Mouse (Mus musculus) stomach, embryonic 15.5 days (tissue): ENCODE measurements around the gene Zbtb45. TPM values are rescaled to one million over a fixed set of nuclear protein-coding genes. Genes with fewer than 3 reads are reported as not detected.
A peak's percentile ranks its signal among the peaks of the same experiment; 100 is the strongest.

Experiments used
- ATAC-seq: fragments of 200-750 bp; cut with Nextera tagmentation; 2 replicates; pipeline ENCODE4 v1.8.0; 2017; ENCODE audit warnings: low read depth, moderate number of reproducible peaks, moderate TSS enrichment; ENCODE audit not compliant: insufficient read depth, low FRiP score
- H3K27ac ChIP-seq: fragments of 300-500 bp; sonication (generic); 2 replicates; pipeline ENCODE4 v1.5.1; 2015; ENCODE audit warnings: mild to moderate bottlenecking, inconsistent platforms
- H3K27me3 ChIP-seq: fragments of 300-500 bp; sonication (generic); replicated peaks from 2 replicates; pipeline ENCODE4 v1.6.1; 2015; ENCODE audit warnings: inconsistent platforms
- H3K36me3 ChIP-seq: fragments of 300-500 bp; sonication (generic); 2 replicates; pipeline ENCODE4 v1.6.1; 2015; ENCODE audit warnings: inconsistent platforms
- H3K4me1 ChIP-seq: fragments of 300-500 bp; sonication (generic); 2 replicates; pipeline ENCODE4 v1.6.1; 2015; ENCODE audit warnings: inconsistent platforms
- H3K4me2 ChIP-seq: fragments of 300-500 bp; sonication (generic); 2 replicates; pipeline ENCODE4 v1.6.1; 2015; ENCODE audit warnings: mild to moderate bottlenecking, inconsistent platforms
- H3K4me3 ChIP-seq: fragments of 300-500 bp; sonication (generic); replicated peaks from 2 replicates; pipeline ENCODE4 v1.5.1; 2015; ENCODE audit warnings: inconsistent platforms
- H3K9ac ChIP-seq: fragments of 300-500 bp; sonication (generic); 2 replicates; pipeline ENCODE4 v1.6.1; 2015; ENCODE audit warnings: inconsistent platforms
- H3K9me3 ChIP-seq: fragments of 300-500 bp; sonication (generic); 2 replicates; pipeline ENCODE4 v1.6.1; 2016; ENCODE audit warnings: inconsistent platforms
- WGBS: fragments of 180-500 bp; shearing (Covaris S2); methylation state at CpG from one replicate; pipeline ENCODE4 v1.1.7; 2015; 5-methylcytosine and 5-hydroxymethylcytosine counted together
- polyA plus RNA-seq: library from polyadenylated mRNA; unstranded; fragments of >200 nt; fragmentation: Nextera tagmentation; extraction: Ambion mirVana; gene quantifications from 2 replicates; pipeline ENCODE4 v1.2.1, GENCODE M21; 2015

Zbtb45 gene
- polyA plus RNA-seq, 1 experiment from 2014 or later, result 21.9 TPM

DNA sequence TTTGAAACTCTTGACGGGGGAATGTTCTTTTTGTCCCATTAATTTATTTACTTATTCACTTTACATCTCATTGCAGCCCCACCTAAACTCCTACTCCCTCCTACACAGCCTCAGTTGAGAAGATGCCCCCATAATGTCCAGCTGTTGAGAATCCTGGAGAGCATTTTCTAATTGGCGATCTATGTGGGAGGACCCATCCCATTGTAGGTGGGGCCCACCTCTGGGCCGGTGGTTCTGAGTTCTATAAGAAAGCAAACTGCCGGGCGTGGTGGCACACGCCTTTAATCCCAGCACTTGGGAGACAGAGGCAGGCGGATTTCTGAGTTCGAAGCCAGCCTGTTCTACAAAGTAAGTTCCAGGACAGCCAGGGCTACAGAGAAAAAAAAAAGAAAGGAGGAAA is 22.9 kb downstream of the Zbtb45 start:
- Histone ChIP-seq H3K27me3 (no peaks in the 10 kb centered on the region), H3K9me3 (no peaks in the 10 kb centered on the region), H3K27ac (no peak overlapping the region), H3K4me2 (no peak overlapping the region), H3K4me3 (no peak overlapping the region), H3K4me1 (no peaks in the 10 kb centered on the region), H3K9ac (no peak overlapping the region), H3K36me3 (no peaks in the 10 kb centered on the region)
- no peak for ATAC-seq
- 83% methylated on average over 8 of the region's 8 CpGs for WGBS

- H3K4me3 ChIP-seq, result no peak overlapping the region
- ATAC-seq, result no peak
- 0 out of 2 replicates have a peak, but pooled peaks cover 3% of the 10 kb centered on the region for H3K36me3 ChIP-seq
- H3K27ac ChIP-seq, result no peak overlapping the region
- H3K27me3 ChIP-seq, result no peaks in the 10 kb centered on the region
- no peak overlapping the region for H3K9ac ChIP-seq
- no peaks in the 10 kb centered on the region for H3K9me3 ChIP-seq
- no peaks in the 10 kb centered on the region for H3K4me1 ChIP-seq
- WGBS, result 80% methylated on average over 1 of the region's 1 CpGs
- H3K4me2 ChIP-seq, result no peak overlapping the region
These were observed 24.1 kb downstream of the Zbtb45 start for GRCm38 (mm10) chr7:12985724-12986123.

GRCm38 (mm10) chr7:12980291-12980690 is 29.5 kb downstream of the Zbtb45 start:
- 86% methylated on average over 7 of the region's 7 CpGs for WGBS
- H3K9me3 ChIP-seq, result no peaks in the 10 kb centered on the region
- H3K27me3 ChIP-seq, result no peaks in the 10 kb centered on the region
- ATAC-seq, result no peak
- peaks cover 16% of the 10 kb centered on the region for H3K4me1 ChIP-seq
- no peak overlapping the region for H3K4me2 ChIP-seq
- no peak overlapping the region for H3K9ac ChIP-seq
- no peak overlapping the region for H3K27ac ChIP-seq
- H3K4me3 ChIP-seq, result no peak overlapping the region
- 0 out of 2 replicates have a peak, but pooled peaks cover 3% of the 10 kb centered on the region for H3K36me3 ChIP-seq

GRCm38 (mm10) chr7:12979776-12980175 is 30.1 kb downstream of the Zbtb45 start:
- Histone ChIP-seq H3K27ac (no peak overlapping the region), H3K9ac (no peak overlapping the region), H3K4me1 (peaks cover 16% of the 10 kb centered on the region), H3K9me3 (no peaks in the 10 kb centered on the region), H3K4me2 (no peak overlapping the region), H3K4me3 (no peak overlapping the region), H3K27me3 (no peaks in the 10 kb centered on the region), H3K36me3 (0 out of 2 replicates have a peak, but pooled peaks cover 3% of the 10 kb centered on the region)
- no peak for ATAC-seq
- whole genome bisulfite sequencing, result 67% methylated on average over 6 of the region's 6 CpGs

- H3K4me3 ChIP-seq, result peak overlapping the region; percentile 78; the same call in 1 of the 2 replicates
- no peak overlapping the region; the same call in 1 of the 2 replicates for H3K9ac ChIP-seq
- 76% methylated on average over 18 of the region's 18 CpGs for WGBS
- 0 out of 2 replicates have a peak, but pooled peaks cover 3% of the 10 kb centered on the region for H3K36me3 ChIP-seq
- H3K27ac ChIP-seq, result no peak overlapping the region
- peaks cover 16% of the 10 kb centered on the region for H3K4me1 ChIP-seq
- no peaks in the 10 kb centered on the region for H3K27me3 ChIP-seq
- no peak for ATAC-seq
- H3K9me3 ChIP-seq, result no peaks in the 10 kb centered on the region
- peak overlapping the region; percentile 86; the same call in 1 of the 2 replicates for H3K4me2 ChIP-seq
These were observed 30.7 kb downstream of the Zbtb45 start for GRCm38 (mm10) chr7:12978931-12979722.

GRCm38 (mm10) chr7:12977682-12978389 is 32.0 kb downstream of the Zbtb45 start, which contains the start of gene Zfp446:
Gene Zfp446 (plus strand): TSS chr7:12977848.
- H3K27ac ChIP-seq, result peak within 1 kb of the TSS; percentile 96
- under 1% methylated on average over 49 of the region's 49 CpGs for WGBS
- H3K27me3 ChIP-seq, result no peaks in the 10 kb centered on the region
- peak within 1 kb of the TSS; percentile 86 for H3K4me2 ChIP-seq
- 0 out of 2 replicates have a peak, but pooled peaks cover 6% of the 10 kb centered on the region for H3K36me3 ChIP-seq
- no peaks in the 10 kb centered on the region for H3K9me3 ChIP-seq
- ATAC-seq, result peak; percentile 99
- H3K9ac ChIP-seq, result peak within 1 kb of the TSS; percentile 69
- peak within 1 kb of the TSS; percentile 78 for H3K4me3 ChIP-seq
- H3K4me1 ChIP-seq, result peaks cover 16% of the 10 kb centered on the region

- Histone ChIP-seq H3K4me3 (no peak overlapping the region), H3K9ac (no peak overlapping the region), H3K4me1 (peaks cover 7% of the 10 kb centered on the region), H3K27me3 (no peaks in the 10 kb centered on the region), H3K4me2 (no peak overlapping the region), H3K9me3 (no peaks in the 10 kb centered on the region), H3K27ac (no peak overlapping the region), H3K36me3 (peaks cover 42% of the 10 kb centered on the region)
- no peak for ATAC-seq
- WGBS, result 93% methylated on average over 25 of the region's 25 CpGs
These were observed 38.9 kb downstream of the Zbtb45 start for GRCm38 (mm10) chr7:12970906-12971305.

- peak overlapping the region; percentile 90 for H3K9ac ChIP-seq
- H3K9me3 ChIP-seq, result no peaks in the 10 kb centered on the region
- under 1% methylated on average over 29 of the region's 29 CpGs for WGBS
- peak overlapping the region; percentile 86 for H3K27ac ChIP-seq
- peaks cover 27% of the 10 kb centered on the region for H3K36me3 ChIP-seq
- peaks cover 14% of the 10 kb centered on the region for H3K4me1 ChIP-seq
- H3K4me3 ChIP-seq, result peak overlapping the region; percentile 90
- peak; percentile 77 for ATAC-seq
- no peaks in the 10 kb centered on the region for H3K27me3 ChIP-seq
- H3K4me2 ChIP-seq, result peak overlapping the region; percentile 90
These were observed 43.6 kb downstream of the Zbtb45 start for GRCm38 (mm10) chr7:12966104-12966845.

DNA sequence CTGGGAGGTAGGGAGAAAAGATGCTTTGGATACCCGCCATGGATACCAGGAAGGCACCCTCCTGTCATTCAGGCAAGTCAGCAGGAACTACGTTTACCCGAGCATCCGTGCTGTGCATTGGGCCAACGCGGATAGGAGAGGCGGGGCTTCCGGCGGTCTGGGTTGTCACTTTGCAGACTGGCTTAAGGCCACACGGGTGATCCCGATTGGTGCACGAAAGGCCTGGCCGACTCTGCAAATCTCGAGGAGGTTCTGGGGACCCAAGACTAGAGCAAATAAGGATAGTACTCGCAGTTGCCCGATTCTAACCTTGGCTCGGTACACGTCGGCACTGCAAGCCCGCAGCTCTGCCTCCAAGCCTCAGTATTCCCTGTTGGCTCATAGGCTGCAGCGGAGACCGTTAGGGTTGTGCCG is 44.1 kb downstream of the Zbtb45 start, which contains the start of gene Zfp324:
TSS of gene Zfp324 (plus strand) at position 161 of the 414 bp plus-strand sequence.
- Histone ChIP-seq H3K4me2 (peak within 1 kb of the TSS; percentile 90), H3K9ac (peak within 1 kb of the TSS; percentile 90), H3K9me3 (no peaks in the 10 kb centered on the region), H3K27me3 (no peaks in the 10 kb centered on the region), H3K27ac (peak within 1 kb of the TSS; percentile 86), H3K4me1 (peaks cover 14% of the 10 kb centered on the region), H3K36me3 (peaks cover 21% of the 10 kb centered on the region), H3K4me3 (peak within 1 kb of the TSS; percentile 90)
- WGBS, result 0% methylated on average over 23 of the region's 23 CpGs
- ATAC-seq, result peak; percentile 91

GRCm38 (mm10) chr7:12961511-12962141 is 48.2 kb downstream of the Zbtb45 start:
- H3K9ac ChIP-seq, result peak overlapping the region; percentile 61

DNA sequence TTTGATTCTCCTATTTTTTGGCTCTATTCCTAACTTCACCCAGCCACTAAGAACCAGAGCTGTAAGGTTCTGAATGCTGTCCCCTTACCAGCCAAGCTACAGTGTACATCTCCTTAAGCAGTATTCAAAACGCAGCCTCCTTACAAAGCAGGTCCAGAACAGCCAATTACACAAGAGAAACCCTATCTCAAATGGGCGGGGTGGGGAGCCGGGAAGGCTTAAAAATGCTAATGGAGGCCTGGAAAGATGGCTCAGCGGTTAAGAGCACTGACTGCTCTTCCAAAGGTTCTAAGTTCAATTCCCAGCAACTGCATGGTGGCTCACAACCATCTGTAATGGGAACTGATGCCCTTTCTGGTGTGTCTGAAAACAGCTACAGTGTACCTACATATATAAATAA is 50.1 kb downstream of the Zbtb45 start:
- no peaks in the 10 kb centered on the region for H3K9me3 ChIP-seq
- no peak overlapping the region for H3K4me3 ChIP-seq
- no peaks in the 10 kb centered on the region for H3K27me3 ChIP-seq
- ATAC-seq, result no peak
- H3K4me2 ChIP-seq, result no peak overlapping the region
- no peaks in the 10 kb centered on the region for H3K4me1 ChIP-seq
- 29% methylated on average over 4 of the region's 4 CpGs for WGBS
- H3K36me3 ChIP-seq, result no peaks in the 10 kb centered on the region
- no peak overlapping the region for H3K9ac ChIP-seq
- no peak overlapping the region for H3K27ac ChIP-seq

More at GRCm38 (mm10) chr7:12961511-12962141, 48.2 kb downstream of the Zbtb45 start:
- H3K27ac ChIP-seq, result peak overlapping the region; percentile 88
- peaks cover 8% of the 10 kb centered on the region; the same call in 1 of the 2 replicates for H3K4me1 ChIP-seq
- peak overlapping the region; percentile 70 for H3K4me2 ChIP-seq
- no peaks in the 10 kb centered on the region for H3K9me3 ChIP-seq
- ATAC-seq, result peak; percentile 56; the same call in 1 of the 2 replicates
- H3K4me3 ChIP-seq, result peak overlapping the region; percentile 57
- H3K27me3 ChIP-seq, result no peaks in the 10 kb centered on the region
- WGBS, result 2% methylated on average over 29 of the region's 29 CpGs
- H3K36me3 ChIP-seq, result no peaks in the 10 kb centered on the region
